Mouse (Mus musculus) CD4-positive, CD25-positive, alpha-beta regulatory T cell, adult 9 weeks (primary cell): Measurements from ENCODE around the gene Nup62cl. TPM values are rescaled to one million over a fixed set of nuclear protein-coding genes. Genes with fewer than 3 reads are reported as not detected.

Source experiments
- polyA plus RNA-seq: library from polyadenylated mRNA; unstranded; fragments of 100-300 nt; shearing (Covaris generic); gene quantifications from one replicate; pipeline ENCODE4 v1.2.1, GENCODE M21; 2017

The Nup62cl gene
- not detected for polyA plus RNA-seq

GRCm38 (mm10) chrX:140062135-140062975 lies at the start of gene Nup62cl, which contains the start of gene Pih1h3b:
Nup62cl (minus strand) TSS chrX:140062712.
Pih1h3b (plus strand) TSS chrX:140062879.

GRCm38 (mm10) chrX:139997740-139998690 lies 64.5 kb downstream of the Nup62cl start, which contains the start of gene Rbm41:
Rbm41 (minus strand) TSS chrX:139998595.

Other genes starting within 250 kb of the Nup62cl start
- gene Morc4, start 191.0 kb downstream of the Nup62cl start, polyA plus RNA-seq, result not detected
- gene Rbm41, start 64.1 kb downstream of the Nup62cl start, polyA plus RNA-seq, result 14.8 TPM
- not detected for gene Pih1h3b, start 167 bp upstream of the Nup62cl start, polyA plus RNA-seq